Mouse (Mus musculus): ENCODE measurements around the gene Zpr1. TPM values are rescaled to one million over a fixed set of nuclear protein-coding genes. Genes with fewer than 3 reads are reported as not detected.
A peak's percentile ranks its signal among the peaks of the same experiment; 100 is the strongest.
"Not testable (repeated sequence)": the region's sequence is repeated elsewhere in the genome, so short reads cannot be mapped to it uniquely, and the experiment has no call there.

Gene Zpr1
- polyA plus RNA-seq, 1 experiment, result 28.7 TPM

- no peak for DNase-seq
- H3K27ac ChIP-seq (ENCODE audit: control insufficient read depth, insufficient read depth, low read length), result no peak overlapping the region
- 22% methylated on average over 7 of the region's 7 CpGs for WGBS
- H3K4me1 ChIP-seq (replicated peaks; ENCODE audit: control insufficient read depth, insufficient read depth, low read length), result no peaks in the 10 kb centered on the region
- TF ChIP-seq CTCF (IDR thresholded peaks at IDR 0.05; ENCODE audit: borderline replicate concordance, control insufficient read depth, extremely low read depth, insufficient read depth, low read length, poor library complexity), result no peak
- no peak for TF ChIP-seq POLR2A (IDR thresholded peaks at IDR 0.05; ENCODE audit: control insufficient read depth, extremely low read depth, insufficient read depth, low read length, poor library complexity)
- no peak overlapping the region for H3K4me3 ChIP-seq (ENCODE audit: control insufficient read depth, insufficient read depth, low read length)
- no peaks in the 10 kb centered on the region; the same call in 1 of the 2 replicates for H3K27me3 ChIP-seq (ENCODE audit: control insufficient read depth, insufficient read depth, low read length)
- H3K36me3 ChIP-seq (ENCODE audit: control insufficient read depth, insufficient read depth, low read length), result no peaks in the 10 kb centered on the region
These were observed 36.3 kb downstream of the Zpr1 start for GRCm38 (mm10) chr9:46309121-46309520.

- no peak overlapping the region for H3K4me3 ChIP-seq (ENCODE audit: control insufficient read depth, insufficient read depth, low read length)
- WGBS, result 17% methylated on average over 4 of the region's 4 CpGs
- H3K27ac ChIP-seq (ENCODE audit: control insufficient read depth, insufficient read depth, low read length), result no peak overlapping the region
- no peaks in the 10 kb centered on the region for H3K4me1 ChIP-seq (replicated peaks; ENCODE audit: control insufficient read depth, insufficient read depth, low read length)
- TF ChIP-seq CTCF (IDR thresholded peaks at IDR 0.05; ENCODE audit: borderline replicate concordance, control insufficient read depth, extremely low read depth, insufficient read depth, low read length, poor library complexity), result peak; percentile 87; the same call in 1 of the 2 replicates
- no peak for TF ChIP-seq POLR2A (IDR thresholded peaks at IDR 0.05; ENCODE audit: control insufficient read depth, extremely low read depth, insufficient read depth, low read length, poor library complexity)
- H3K36me3 ChIP-seq (ENCODE audit: control insufficient read depth, insufficient read depth, low read length), result no peaks in the 10 kb centered on the region
- DNase-seq, result peak; percentile 68
- no peaks in the 10 kb centered on the region for H3K27me3 ChIP-seq (ENCODE audit: control insufficient read depth, insufficient read depth, low read length)
These were observed 41.6 kb downstream of the Zpr1 start for GRCm38 (mm10) chr9:46314507-46314906.

- 61% methylated on average over 2 of the region's 2 CpGs for WGBS
- H3K27ac ChIP-seq (ENCODE audit: control insufficient read depth, insufficient read depth, low read length), result no peak overlapping the region
- no peak overlapping the region for H3K4me3 ChIP-seq (ENCODE audit: control insufficient read depth, insufficient read depth, low read length)
- TF ChIP-seq POLR2A (IDR thresholded peaks at IDR 0.05; ENCODE audit: control insufficient read depth, extremely low read depth, insufficient read depth, low read length, poor library complexity), result no peak
- TF ChIP-seq CTCF (IDR thresholded peaks at IDR 0.05; ENCODE audit: borderline replicate concordance, control insufficient read depth, extremely low read depth, insufficient read depth, low read length, poor library complexity), result no peak
- no peaks in the 10 kb centered on the region for H3K36me3 ChIP-seq (ENCODE audit: control insufficient read depth, insufficient read depth, low read length)
- H3K27me3 ChIP-seq (ENCODE audit: control insufficient read depth, insufficient read depth, low read length), result no peaks in the 10 kb centered on the region
- H3K4me1 ChIP-seq (replicated peaks; ENCODE audit: control insufficient read depth, insufficient read depth, low read length), result no peaks in the 10 kb centered on the region
- DNase-seq, result no peak
These were observed 42.1 kb downstream of the Zpr1 start for GRCm38 (mm10) chr9:46314921-46315320.

- Histone ChIP-seq H3K27me3 (ENCODE audit: control insufficient read depth, insufficient read depth, low read length) (no peaks in the 10 kb centered on the region), H3K36me3 (ENCODE audit: control insufficient read depth, insufficient read depth, low read length) (no peaks in the 10 kb centered on the region), H3K4me3 (ENCODE audit: control insufficient read depth, insufficient read depth, low read length) (no peak overlapping the region), H3K27ac (ENCODE audit: control insufficient read depth, insufficient read depth, low read length) (no peak overlapping the region), H3K4me1 (replicated peaks; ENCODE audit: control insufficient read depth, insufficient read depth, low read length) (no peaks in the 10 kb centered on the region)
- WGBS, result 81% methylated on average over 11 of the region's 11 CpGs
- no peak for DNase-seq
- no peak for TF ChIP-seq POLR2A (IDR thresholded peaks at IDR 0.05; ENCODE audit: control insufficient read depth, extremely low read depth, insufficient read depth, low read length, poor library complexity)
- no peak for TF ChIP-seq CTCF (IDR thresholded peaks at IDR 0.05; ENCODE audit: borderline replicate concordance, control insufficient read depth, extremely low read depth, insufficient read depth, low read length, poor library complexity)
These were observed 43.0 kb downstream of the Zpr1 start for GRCm38 (mm10) chr9:46315807-46316365.

- Histone ChIP-seq H3K27me3 (ENCODE audit: control insufficient read depth, insufficient read depth, low read length) (no peaks in the 10 kb centered on the region), H3K27ac (ENCODE audit: control insufficient read depth, insufficient read depth, low read length) (no peak overlapping the region), H3K4me1 (replicated peaks; ENCODE audit: control insufficient read depth, insufficient read depth, low read length) (no peaks in the 10 kb centered on the region), H3K4me3 (ENCODE audit: control insufficient read depth, insufficient read depth, low read length) (no peak overlapping the region), H3K36me3 (ENCODE audit: control insufficient read depth, insufficient read depth, low read length) (no peaks in the 10 kb centered on the region)
- no peak for TF ChIP-seq POLR2A (IDR thresholded peaks at IDR 0.05; ENCODE audit: control insufficient read depth, extremely low read depth, insufficient read depth, low read length, poor library complexity)
- no peak for TF ChIP-seq CTCF (IDR thresholded peaks at IDR 0.05; ENCODE audit: borderline replicate concordance, control insufficient read depth, extremely low read depth, insufficient read depth, low read length, poor library complexity)
- no peak for DNase-seq
- WGBS, result 78% methylated on average over 5 of the region's 5 CpGs
These were observed 43.5 kb downstream of the Zpr1 start for GRCm38 (mm10) chr9:46316388-46316787.

- TF ChIP-seq POLR2A (IDR thresholded peaks at IDR 0.05; ENCODE audit: control insufficient read depth, extremely low read depth, insufficient read depth, low read length, poor library complexity), result no peak
- TF ChIP-seq CTCF (IDR thresholded peaks at IDR 0.05; ENCODE audit: borderline replicate concordance, control insufficient read depth, extremely low read depth, insufficient read depth, low read length, poor library complexity), result no peak
These were observed 44.0 kb downstream of the Zpr1 start for GRCm38 (mm10) chr9:46316909-46317308.

GRCm38 (mm10) chr9:46317957-46318356 lies 45.1 kb downstream of the Zpr1 start:
- no peaks in the 10 kb centered on the region for H3K36me3 ChIP-seq (ENCODE audit: control insufficient read depth, insufficient read depth, low read length)
- H3K27ac ChIP-seq (ENCODE audit: control insufficient read depth, insufficient read depth, low read length), result no peak overlapping the region
- no peaks in the 10 kb centered on the region for H3K4me1 ChIP-seq (replicated peaks; ENCODE audit: control insufficient read depth, insufficient read depth, low read length)
- peak; percentile 12 for DNase-seq
- H3K4me3 ChIP-seq (ENCODE audit: control insufficient read depth, insufficient read depth, low read length), result no peak overlapping the region
- WGBS, result 96% methylated on average over 3 of the region's 3 CpGs
- H3K27me3 ChIP-seq (ENCODE audit: control insufficient read depth, insufficient read depth, low read length), result no peaks in the 10 kb centered on the region
- 0 out of 2 replicates have a peak, but pooled peaks have one; percentile 35 for TF ChIP-seq CTCF (IDR thresholded peaks at IDR 0.05; ENCODE audit: borderline replicate concordance, control insufficient read depth, extremely low read depth, insufficient read depth, low read length, poor library complexity)
- no peak for TF ChIP-seq POLR2A (IDR thresholded peaks at IDR 0.05; ENCODE audit: control insufficient read depth, extremely low read depth, insufficient read depth, low read length, poor library complexity)

More at GRCm38 (mm10) chr9:46316909-46317308, 44.0 kb downstream of the Zpr1 start:
- Histone ChIP-seq H3K36me3 (ENCODE audit: control insufficient read depth, insufficient read depth, low read length) (no peaks in the 10 kb centered on the region), H3K4me3 (ENCODE audit: control insufficient read depth, insufficient read depth, low read length) (no peak overlapping the region), H3K27me3 (ENCODE audit: control insufficient read depth, insufficient read depth, low read length) (no peaks in the 10 kb centered on the region), H3K4me1 (replicated peaks; ENCODE audit: control insufficient read depth, insufficient read depth, low read length) (no peaks in the 10 kb centered on the region), H3K27ac (ENCODE audit: control insufficient read depth, insufficient read depth, low read length) (no peak overlapping the region)
- WGBS, result 79% methylated on average over 8 of the region's 8 CpGs
- DNase-seq, result no peak

GRCm38 (mm10) chr9:46319886-46320285 lies 47.0 kb downstream of the Zpr1 start, which contains the start of gene 4931429L15Rik:
TSS of gene 4931429L15Rik (minus strand) at chr9:46319986.
- not testable (repeated sequence) for H3K4me3 ChIP-seq (ENCODE audit: control insufficient read depth, insufficient read depth, low read length); H3K27ac ChIP-seq (ENCODE audit: control insufficient read depth, insufficient read depth, low read length); H3K4me1 ChIP-seq (replicated peaks; ENCODE audit: control insufficient read depth, insufficient read depth, low read length); H3K27me3 ChIP-seq (ENCODE audit: control insufficient read depth, insufficient read depth, low read length); H3K36me3 ChIP-seq (ENCODE audit: control insufficient read depth, insufficient read depth, low read length); DNase-seq
- WGBS, result 88% methylated on average over 6 of the region's 6 CpGs
